Mouse (Mus musculus): ENCODE measurements around the gene Bcl2a1d. TPM values are rescaled to one million over a fixed set of nuclear protein-coding genes. Genes with fewer than 3 reads are reported as not detected.
"Not testable (repeated sequence)": the region's sequence is repeated elsewhere in the genome, so short reads cannot be mapped to it uniquely, and the experiment has no call there.

Gene Bcl2a1d
- polyA plus RNA-seq, 1 experiment from 2014 or later = 1.0 TPM

- H3K9ac ChIP-seq (replicated peaks) = peak within 1 kb of the TSS; percentile 30
- peak; percentile 31; the same call in 1 of the 2 replicates for TF ChIP-seq CTCF (IDR thresholded peaks at IDR 0.05; ENCODE audit: low read depth)
- H3K27ac ChIP-seq (ENCODE audit: low read depth) = peak within 1 kb of the TSS; percentile 82
- ATAC-seq = peak; percentile 60
- not testable (repeated sequence) for DNase-seq; H3K36me3 ChIP-seq (replicated peaks; ENCODE audit: insufficient read depth, low read length); H3K4me1 ChIP-seq (ENCODE audit: insufficient read depth); H3K27me3 ChIP-seq (ENCODE audit: insufficient read depth, low read length); H3K9me3 ChIP-seq (ENCODE audit: low read length)
- H3K4me3 ChIP-seq (ENCODE audit: low read depth, low read length) = peak within 1 kb of the TSS; percentile 37
- H3K4me2 ChIP-seq (ENCODE audit: low read depth, low read length) = peak within 1 kb of the TSS; percentile 57; the same call in 1 of the 2 replicates
- 12% methylated on average over 11 of the region's 12 CpGs for WGBS (ENCODE audit: insufficient replicate concordance)
Measured at GRCm38 (mm10) chr9:88719989-88720537, 11.7 kb downstream of the Bcl2a1d start, which contains the start of gene Mthfsl. TSS of gene Mthfsl (minus strand) at chr9:88720296.

GRCm38 (mm10) chr9:88719073-88719921 is 12.4 kb downstream of the Bcl2a1d start:
- Histone ChIP-seq H3K9ac (replicated peaks) (peak overlapping the region; percentile 30), H3K27ac (ENCODE audit: low read depth) (peak overlapping the region; percentile 82), H3K4me3 (ENCODE audit: low read depth, low read length) (peak overlapping the region; percentile 37), H3K4me2 (ENCODE audit: low read depth, low read length) (peak overlapping the region; percentile 57; the same call in 1 of the 2 replicates)
- not testable (repeated sequence) for H3K4me1 ChIP-seq (ENCODE audit: insufficient read depth); H3K9me3 ChIP-seq (ENCODE audit: low read length); H3K36me3 ChIP-seq (replicated peaks; ENCODE audit: insufficient read depth, low read length); DNase-seq; H3K27me3 ChIP-seq (ENCODE audit: insufficient read depth, low read length)
- ATAC-seq = peak; percentile 94
- WGBS (ENCODE audit: insufficient replicate concordance) = 9% methylated on average over 9 of the region's 46 CpGs

GRCm38 (mm10) chr9:88718593-88718992 is 13.1 kb downstream of the Bcl2a1d start:
- H3K4me3 ChIP-seq (ENCODE audit: low read depth, low read length); H3K27ac ChIP-seq (ENCODE audit: low read depth); H3K4me1 ChIP-seq (ENCODE audit: insufficient read depth); H3K9ac ChIP-seq (replicated peaks); H3K9me3 ChIP-seq (ENCODE audit: low read length); H3K27me3 ChIP-seq (ENCODE audit: insufficient read depth, low read length); H3K4me2 ChIP-seq (ENCODE audit: low read depth, low read length); ATAC-seq; DNase-seq; H3K36me3 ChIP-seq (replicated peaks; ENCODE audit: insufficient read depth, low read length): not testable (repeated sequence)
- WGBS (ENCODE audit: insufficient replicate concordance) = 74% methylated on average over 5 of the region's 5 CpGs

- not testable (repeated sequence) for H3K4me2 ChIP-seq (ENCODE audit: low read depth, low read length); H3K4me1 ChIP-seq (ENCODE audit: insufficient read depth); H3K27ac ChIP-seq (ENCODE audit: low read depth); ATAC-seq; H3K36me3 ChIP-seq (replicated peaks; ENCODE audit: insufficient read depth, low read length); H3K4me3 ChIP-seq (ENCODE audit: low read depth, low read length); H3K9ac ChIP-seq (replicated peaks); H3K27me3 ChIP-seq (ENCODE audit: insufficient read depth, low read length); H3K9me3 ChIP-seq (ENCODE audit: low read length)
- peak; percentile 19 for DNase-seq
- peak; percentile 51 for TF ChIP-seq CTCF (IDR thresholded peaks at IDR 0.05; ENCODE audit: low read depth)
- WGBS (ENCODE audit: insufficient replicate concordance) = 16% methylated on average over 2 of the region's 2 CpGs
Measured at GRCm38 (mm10) chr9:88718140-88718539, 13.6 kb downstream of the Bcl2a1d start.

GRCm38 (mm10) chr9:88714515-88714914 is 17.2 kb downstream of the Bcl2a1d start:
- not testable (repeated sequence) for H3K27ac ChIP-seq (ENCODE audit: low read depth); H3K4me1 ChIP-seq (ENCODE audit: insufficient read depth); H3K4me2 ChIP-seq (ENCODE audit: low read depth, low read length); H3K36me3 ChIP-seq (replicated peaks; ENCODE audit: insufficient read depth, low read length); H3K9ac ChIP-seq (replicated peaks); H3K9me3 ChIP-seq (ENCODE audit: low read length); H3K4me3 ChIP-seq (ENCODE audit: low read depth, low read length); ATAC-seq; H3K27me3 ChIP-seq (ENCODE audit: insufficient read depth, low read length)
- 57% methylated on average over 5 of the region's 5 CpGs for WGBS (ENCODE audit: insufficient replicate concordance)
- DNase-seq = peak; percentile 10

GRCm38 (mm10) chr9:88712164-88712749 is 19.5 kb downstream of the Bcl2a1d start:
- peak; percentile 34 for DNase-seq
- H3K27ac ChIP-seq (ENCODE audit: low read depth) = peak overlapping the region; percentile 86
- not testable (repeated sequence) for H3K36me3 ChIP-seq (replicated peaks; ENCODE audit: insufficient read depth, low read length); H3K4me2 ChIP-seq (ENCODE audit: low read depth, low read length); H3K9ac ChIP-seq (replicated peaks); H3K4me3 ChIP-seq (ENCODE audit: low read depth, low read length); H3K4me1 ChIP-seq (ENCODE audit: insufficient read depth); H3K27me3 ChIP-seq (ENCODE audit: insufficient read depth, low read length); H3K9me3 ChIP-seq (ENCODE audit: low read length)
- WGBS (ENCODE audit: insufficient replicate concordance) = 59% methylated on average over 3 of the region's 3 CpGs
- peak; percentile 90 for ATAC-seq

GRCm38 (mm10) chr9:88710910-88711438 is 20.7 kb downstream of the Bcl2a1d start:
- 81% methylated on average over 4 of the region's 5 CpGs for WGBS (ENCODE audit: insufficient replicate concordance)
- not testable (repeated sequence) for H3K9me3 ChIP-seq (ENCODE audit: low read length); H3K4me2 ChIP-seq (ENCODE audit: low read depth, low read length); DNase-seq; H3K4me1 ChIP-seq (ENCODE audit: insufficient read depth); H3K27me3 ChIP-seq (ENCODE audit: insufficient read depth, low read length); H3K36me3 ChIP-seq (replicated peaks; ENCODE audit: insufficient read depth, low read length); H3K9ac ChIP-seq (replicated peaks); H3K4me3 ChIP-seq (ENCODE audit: low read depth, low read length)
- ATAC-seq = peak; percentile 73
- peak overlapping the region; percentile 82 for H3K27ac ChIP-seq (ENCODE audit: low read depth)

GRCm38 (mm10) chr9:88710439-88710838 is 21.3 kb downstream of the Bcl2a1d start:
- H3K9me3 ChIP-seq (ENCODE audit: low read length); H3K27me3 ChIP-seq (ENCODE audit: insufficient read depth, low read length); ATAC-seq; H3K4me2 ChIP-seq (ENCODE audit: low read depth, low read length); H3K36me3 ChIP-seq (replicated peaks; ENCODE audit: insufficient read depth, low read length); H3K9ac ChIP-seq (replicated peaks); H3K4me1 ChIP-seq (ENCODE audit: insufficient read depth); H3K4me3 ChIP-seq (ENCODE audit: low read depth, low read length); DNase-seq: not testable (repeated sequence)
- peak overlapping the region; percentile 51; the same call in 1 of the 2 replicates for H3K27ac ChIP-seq (ENCODE audit: low read depth)
- 73% methylated on average over 2 of the region's 2 CpGs for WGBS (ENCODE audit: insufficient replicate concordance)

- H3K9me3 ChIP-seq (ENCODE audit: low read length); H3K4me2 ChIP-seq (ENCODE audit: low read depth, low read length); H3K27me3 ChIP-seq (ENCODE audit: insufficient read depth, low read length); H3K9ac ChIP-seq (replicated peaks); H3K4me3 ChIP-seq (ENCODE audit: low read depth, low read length); ATAC-seq; H3K36me3 ChIP-seq (replicated peaks; ENCODE audit: insufficient read depth, low read length); DNase-seq; H3K4me1 ChIP-seq (ENCODE audit: insufficient read depth): not testable (repeated sequence)
- H3K27ac ChIP-seq (ENCODE audit: low read depth) = peak overlapping the region; percentile 13
- 49% methylated on average over 5 of the region's 5 CpGs for WGBS (ENCODE audit: insufficient replicate concordance)
Measured at GRCm38 (mm10) chr9:88709794-88710193, 21.9 kb downstream of the Bcl2a1d start.
